Mouse (Mus musculus): ENCODE results near the gene Naif1.

DNA sequence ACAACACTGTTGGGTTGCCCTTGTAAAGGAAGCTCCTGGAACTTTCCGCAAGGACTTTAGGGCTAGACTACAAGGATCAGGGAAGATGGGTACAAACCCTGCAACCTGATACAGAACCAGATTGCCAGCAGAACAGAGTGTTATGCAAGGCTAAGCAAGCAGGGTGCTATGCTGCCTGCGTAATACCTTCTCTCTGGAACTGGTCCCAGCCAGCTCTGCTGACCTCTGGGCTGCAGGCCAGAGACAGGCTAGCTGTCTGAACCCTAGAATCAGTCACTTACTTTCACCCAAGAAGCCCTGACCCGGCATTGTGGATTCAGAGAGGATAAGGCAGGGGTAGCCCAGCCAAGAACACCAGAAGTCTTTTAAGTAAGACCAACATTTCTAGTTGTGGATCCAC is 30.9 kb upstream of the Naif1 start:
- TF ChIP-seq CTCF (IDR thresholded peaks at IDR 0.05; ENCODE audit: low read depth, low read length): no peak
- TF ChIP-seq POLR2A (IDR thresholded peaks at IDR 0.05; ENCODE audit: extremely low read depth, insufficient read depth, low read length): no peak

Data from liver, adult 2 months (tissue).